Mouse (Mus musculus): ENCODE data around the gene Ifna7. TPM values are rescaled to one million over a fixed set of nuclear protein-coding genes. Genes with fewer than 3 reads are reported as not detected.
"Not testable (repeated sequence)": the region's sequence is repeated elsewhere in the genome, so short reads cannot be mapped to it uniquely, and the experiment has no call there.

The Ifna7 gene
- total RNA-seq (2015) (not detected in 2 replicates), total RNA-seq (2017) (not detected in 2 replicates)

DNA sequence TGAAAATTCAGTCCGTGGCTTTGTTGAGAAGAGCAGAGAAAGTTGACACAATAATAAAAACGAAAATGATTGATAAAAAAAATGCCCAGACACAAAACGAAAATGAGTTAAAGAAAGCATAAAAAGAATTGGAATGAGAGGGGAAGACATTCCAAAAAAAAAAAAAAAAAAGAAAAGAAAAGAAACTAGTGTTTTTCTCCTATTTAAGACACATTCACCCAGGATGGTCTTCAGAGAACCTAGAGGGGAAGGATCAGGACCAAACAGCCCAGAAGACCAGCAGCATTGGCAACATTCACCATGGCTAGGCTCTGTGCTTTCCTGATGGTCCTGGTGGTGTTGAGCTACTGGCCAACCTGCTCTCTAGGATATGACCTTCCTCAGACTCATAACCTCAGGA lies at the start of gene Ifna7:
Gene Ifna7 (plus strand): TSS at position 301 of the 400 bp plus-strand sequence.
- no peak for ATAC-seq (ENCODE audit: poor library complexity, severe bottlenecking)

GRCm38 (mm10) chr4:88773534-88773933 lies 42.5 kb upstream of the Ifna7 start, which contains the start of gene Gm13290:
Gm13290 (plus strand) TSS chr4:88773834.
- not testable (repeated sequence) for ATAC-seq (ENCODE audit: poor library complexity, severe bottlenecking)

GRCm38 (mm10) chr4:88776622-88777021 lies 39.4 kb upstream of the Ifna7 start, which contains the start of gene Gm13289:
Gm13289 (plus strand) TSS chr4:88776922.
- not testable (repeated sequence) for ATAC-seq (ENCODE audit: poor library complexity, severe bottlenecking)

- not testable (repeated sequence) for ATAC-seq (ENCODE audit: poor library complexity, severe bottlenecking)
These were observed 36.5 kb upstream of the Ifna7 start, which contains the start of gene Gm13272 for GRCm38 (mm10) chr4:88779550-88779949. Gm13272 (plus strand) TSS chr4:88779850.

- ATAC-seq (ENCODE audit: poor library complexity, severe bottlenecking), result not testable (repeated sequence)
These were observed 35.7 kb upstream of the Ifna7 start for GRCm38 (mm10) chr4:88780320-88780719.

DNA sequence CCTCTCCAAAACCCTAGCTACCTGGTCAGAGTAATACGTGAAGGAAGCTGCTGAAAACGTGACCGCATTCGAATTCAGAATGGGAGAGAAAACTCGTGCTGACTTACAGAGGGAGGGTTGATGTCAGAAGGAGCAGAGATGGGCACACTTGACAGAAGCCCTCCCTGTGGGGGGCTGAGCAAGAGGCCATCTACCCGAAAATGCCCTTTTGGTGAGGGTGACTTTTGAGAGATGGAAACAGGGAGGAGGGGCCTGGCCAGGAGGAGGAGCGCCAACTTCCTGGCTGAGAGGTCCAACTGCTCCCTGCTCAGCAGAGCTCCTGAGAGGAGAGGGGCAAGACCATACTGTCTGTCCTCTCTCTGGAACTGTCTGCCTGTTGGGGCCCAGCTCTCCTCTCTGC lies 34.2 kb upstream of the Ifna7 start, which contains the start of gene Ifnz:
Gene Ifnz (plus strand): TSS at position 301 of the 400 bp plus-strand sequence.
- not testable (repeated sequence) for ATAC-seq (ENCODE audit: poor library complexity, severe bottlenecking)

- not testable (repeated sequence) for ATAC-seq (ENCODE audit: poor library complexity, severe bottlenecking)
These were observed 33.7 kb upstream of the Ifna7 start for GRCm38 (mm10) chr4:88782335-88782734.

GRCm38 (mm10) chr4:88785409-88785808 lies 30.6 kb upstream of the Ifna7 start, which contains the start of gene Gm13276:
Gm13276 (plus strand) TSS chr4:88785709.
- not testable (repeated sequence) for ATAC-seq (ENCODE audit: poor library complexity, severe bottlenecking)

- not testable (repeated sequence) for ATAC-seq (ENCODE audit: poor library complexity, severe bottlenecking)
These were observed 27.6 kb upstream of the Ifna7 start, which contains the start of gene Gm13277 for GRCm38 (mm10) chr4:88788402-88788801. Gm13277 (plus strand) TSS chr4:88788632.

GRCm38 (mm10) chr4:88791250-88791649 lies 24.8 kb upstream of the Ifna7 start, which contains the start of gene Gm13278:
Gm13278 (plus strand) TSS chr4:88791550.
- ATAC-seq (ENCODE audit: poor library complexity, severe bottlenecking), result not testable (repeated sequence)

- not testable (repeated sequence) for ATAC-seq (ENCODE audit: poor library complexity, severe bottlenecking)
These were observed 21.9 kb upstream of the Ifna7 start, which contains the start of gene Gm13275 for GRCm38 (mm10) chr4:88793936-88794675. Gm13275 (plus strand) TSS chr4:88794487.

- not testable (repeated sequence) for ATAC-seq (ENCODE audit: poor library complexity, severe bottlenecking)
These were observed 18.9 kb upstream of the Ifna7 start, which contains the start of gene Gm13279 for GRCm38 (mm10) chr4:88797097-88797496. Gm13279 (plus strand) TSS chr4:88797397.

DNA sequence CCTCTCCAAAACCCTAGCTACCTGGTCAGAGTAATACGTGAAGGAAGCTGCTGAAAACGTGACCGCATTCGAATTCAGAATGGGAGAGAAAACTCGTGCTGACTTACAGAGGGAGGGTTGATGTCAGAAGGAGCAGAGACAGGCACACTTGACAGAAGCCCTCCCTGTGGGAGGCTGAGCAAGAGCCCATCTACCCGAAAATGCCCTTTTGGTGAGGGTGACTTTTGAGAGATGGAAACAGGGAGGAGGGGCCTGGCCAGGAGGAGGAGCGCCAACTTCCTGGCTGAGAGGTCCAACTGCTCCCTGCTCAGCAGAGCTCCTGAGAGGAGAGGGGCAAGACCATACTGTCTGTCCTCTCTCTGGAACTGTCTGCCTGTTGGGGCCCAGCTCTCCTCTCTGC lies 16.7 kb upstream of the Ifna7 start, which contains the start of gene Gm13285:
Gene Gm13285 (plus strand): TSS at position 301 of the 400 bp plus-strand sequence.
- not testable (repeated sequence) for ATAC-seq (ENCODE audit: poor library complexity, severe bottlenecking)

- not testable (repeated sequence) for ATAC-seq (ENCODE audit: poor library complexity, severe bottlenecking)
These were observed 13.1 kb upstream of the Ifna7 start, which contains the start of gene Gm13287 for GRCm38 (mm10) chr4:88802954-88803353. Gm13287 (plus strand) TSS chr4:88803254.

DNA sequence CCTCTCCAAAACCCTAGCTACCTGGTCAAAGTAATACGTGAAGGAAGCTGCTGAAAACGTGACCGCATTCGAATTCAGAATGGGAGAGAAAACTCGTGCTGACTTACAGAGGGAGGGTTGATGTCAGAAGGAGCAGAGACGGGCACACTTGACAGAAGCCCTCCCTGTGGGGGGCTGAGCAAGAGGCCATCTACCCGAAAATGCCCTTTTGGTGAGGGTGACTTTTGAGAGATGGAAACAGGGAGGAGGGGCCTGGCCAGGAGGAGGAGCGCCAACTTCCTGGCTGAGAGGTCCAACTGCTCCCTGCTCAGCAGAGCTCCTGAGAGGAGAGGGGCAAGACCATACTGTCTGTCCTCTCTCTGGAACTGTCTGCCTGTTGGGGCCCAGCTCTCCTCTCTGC lies 10.8 kb upstream of the Ifna7 start, which contains the start of gene Gm13288:
Gene Gm13288 (plus strand): TSS at position 301 of the 400 bp plus-strand sequence.
- not testable (repeated sequence) for ATAC-seq (ENCODE audit: poor library complexity, severe bottlenecking)

GRCm38 (mm10) chr4:88805761-88806160 lies 10.3 kb upstream of the Ifna7 start:
- not testable (repeated sequence) for ATAC-seq (ENCODE audit: poor library complexity, severe bottlenecking)

DNA sequence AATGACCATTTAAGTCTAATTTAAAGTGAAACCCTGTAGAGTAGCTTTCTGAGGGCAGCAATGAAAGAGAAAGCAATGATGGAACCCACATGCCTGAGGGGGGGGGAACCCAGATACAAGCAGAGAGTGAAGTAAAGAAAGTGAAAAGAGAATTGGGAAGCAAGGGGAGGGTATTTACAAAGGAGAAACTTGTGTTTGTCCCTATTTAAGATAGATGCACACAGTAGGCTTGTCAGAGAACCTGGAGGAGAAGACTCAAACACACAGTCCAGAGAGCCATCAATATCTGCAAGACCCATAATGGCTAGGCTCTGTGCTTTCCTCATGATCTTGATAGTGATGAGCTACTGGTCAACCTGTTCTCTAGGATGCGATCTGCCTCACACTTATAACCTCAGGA lies 3.6 kb downstream of the Ifna7 start, which contains the start of gene Ifna11:
Gene Ifna11 (plus strand): TSS at position 301 of the 400 bp plus-strand sequence.
- no peak for ATAC-seq (ENCODE audit: poor library complexity, severe bottlenecking)

GRCm38 (mm10) chr4:88822995-88823394 lies 7.0 kb downstream of the Ifna7 start:
- ATAC-seq (ENCODE audit: poor library complexity, severe bottlenecking), result peak; percentile 62; the same call in 1 of the 2 replicates

- ATAC-seq (ENCODE audit: poor library complexity, severe bottlenecking), result not testable (repeated sequence)
These were observed 11.1 kb downstream of the Ifna7 start, which contains the start of gene Ifna6 for GRCm38 (mm10) chr4:88827116-88827515. Ifna6 (plus strand) TSS chr4:88827416.

DNA sequence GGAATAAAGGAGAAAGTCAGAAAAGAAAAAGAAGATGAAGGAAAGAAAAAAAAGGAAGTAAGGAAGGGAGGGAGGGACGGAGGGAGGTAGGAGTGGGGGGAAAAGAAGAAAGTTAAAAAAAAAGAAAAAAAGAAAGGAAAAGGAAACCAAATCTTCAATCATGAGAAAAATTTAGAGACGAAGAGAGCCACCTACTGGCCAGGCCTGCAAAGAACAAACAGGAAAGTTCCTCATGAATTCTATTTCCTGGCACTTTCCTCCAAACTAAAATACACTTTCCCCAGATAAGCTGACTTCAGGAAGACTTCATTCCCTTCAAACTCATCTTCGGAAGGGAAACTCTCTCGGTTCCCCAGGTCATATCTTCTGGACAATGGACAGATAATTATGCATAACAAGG lies 14.5 kb downstream of the Ifna7 start:
- peak; percentile 54 for ATAC-seq (ENCODE audit: poor library complexity, severe bottlenecking)

DNA sequence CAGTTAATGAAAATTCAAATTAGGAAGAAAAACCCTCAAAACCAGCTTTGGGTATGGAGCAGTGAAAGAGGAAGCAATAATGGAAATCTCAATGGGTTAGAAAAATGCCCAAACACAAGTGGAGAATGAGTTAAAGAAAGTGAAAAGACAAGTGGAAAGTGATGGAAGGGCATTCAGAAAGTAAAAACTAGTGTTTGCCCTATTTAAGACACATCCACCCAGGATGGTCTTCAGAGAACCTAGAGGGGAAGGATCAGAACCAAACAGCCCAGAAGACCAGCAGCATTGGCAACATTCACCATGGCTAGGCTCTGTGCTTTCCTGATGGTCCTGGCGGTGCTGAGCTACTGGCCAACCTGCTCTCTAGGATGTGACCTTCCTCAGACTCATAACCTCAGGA lies 19.2 kb downstream of the Ifna7 start, which contains the start of gene Ifna5:
Gene Ifna5 (plus strand): TSS at position 301 of the 400 bp plus-strand sequence.
- ATAC-seq (ENCODE audit: poor library complexity, severe bottlenecking), result not testable (repeated sequence)

All from megakaryocyte, adult 5-6 weeks (primary cell).